Mouse (Mus musculus): ENCODE data around the gene Tubb2b. TPM values are rescaled to one million over a fixed set of nuclear protein-coding genes. Genes with fewer than 3 reads are reported as not detected.

Tubb2b gene
- 25.2 and 35.0 TPM in 2 replicates for polyA plus RNA-seq (2014; fragmentation: Nextera tagmentation; extraction: Ambion mirVana)

- Histone ChIP-seq H3K36me3 (ENCODE audit: control insufficient read depth, insufficient read depth, low read length) (no peaks in the 10 kb centered on the region), H3K4me2 (peak within 1 kb of the TSS; percentile 87), H3K9me3 (replicated peaks; ENCODE audit: control insufficient read depth, low read length) (no peaks in the 10 kb centered on the region), H3K4me1 (ENCODE audit: control insufficient read depth, insufficient read depth, low read length) (peaks cover 20% of the 10 kb centered on the region), H3K4me3 (ENCODE audit: low read depth, low read length) (peak within 1 kb of the TSS; percentile 73), H3K9ac (ENCODE audit: low read depth, low read length) (peak within 1 kb of the TSS; percentile 77), H3K27me3 (ENCODE audit: control insufficient read depth, insufficient read depth, low read length) (no peaks in the 10 kb centered on the region; the same call in 1 of the 2 replicates), H3K27ac (ENCODE audit: low read depth, low read length) (peak within 1 kb of the TSS; percentile 82)
- ATAC-seq (replicated peaks; ENCODE audit: insufficient number of reproducible peaks, low FRiP score, low TSS enrichment): peak; percentile 88
- 0% methylated on average over 25 of the region's 26 CpGs for WGBS (ENCODE audit: insufficient replicate concordance)
Measured at GRCm38 (mm10) chr13:34130226-34130731, at the start of gene Tubb2b. Gene Tubb2b (minus strand): TSS chr13:34130466.

- ATAC-seq (replicated peaks; ENCODE audit: insufficient number of reproducible peaks, low FRiP score, low TSS enrichment): no peak
- Histone ChIP-seq H3K4me1 (ENCODE audit: control insufficient read depth, insufficient read depth, low read length) (0 out of 2 replicates have a peak, but pooled peaks cover 4% of the 10 kb centered on the region), H3K36me3 (ENCODE audit: control insufficient read depth, insufficient read depth, low read length) (no peaks in the 10 kb centered on the region), H3K9ac (ENCODE audit: low read depth, low read length) (no peak overlapping the region), H3K9me3 (replicated peaks; ENCODE audit: control insufficient read depth, low read length) (no peaks in the 10 kb centered on the region), H3K27me3 (ENCODE audit: control insufficient read depth, insufficient read depth, low read length) (no peaks in the 10 kb centered on the region), H3K27ac (ENCODE audit: low read depth, low read length) (no peak overlapping the region), H3K4me3 (ENCODE audit: low read depth, low read length) (no peak overlapping the region), H3K4me2 (no peak overlapping the region)
- WGBS (ENCODE audit: insufficient replicate concordance): 86% methylated on average over 6 of the region's 6 CpGs
Measured at GRCm38 (mm10) chr13:34174025-34174424, 43.8 kb upstream of the Tubb2b start.

GRCm38 (mm10) chr13:34163304-34163975, 33.2 kb upstream of the Tubb2b start:
- peak overlapping the region; percentile 62 for H3K4me3 ChIP-seq (ENCODE audit: low read depth, low read length)
- H3K27me3 ChIP-seq (ENCODE audit: control insufficient read depth, insufficient read depth, low read length): no peaks in the 10 kb centered on the region
- H3K4me2 ChIP-seq: peak overlapping the region; percentile 66
- peaks cover 10% of the 10 kb centered on the region; the same call in 1 of the 2 replicates for H3K4me1 ChIP-seq (ENCODE audit: control insufficient read depth, insufficient read depth, low read length)
- H3K9me3 ChIP-seq (replicated peaks; ENCODE audit: control insufficient read depth, low read length): no peaks in the 10 kb centered on the region
- peaks cover 5% of the 10 kb centered on the region; the same call in 1 of the 2 replicates for H3K36me3 ChIP-seq (ENCODE audit: control insufficient read depth, insufficient read depth, low read length)
- H3K9ac ChIP-seq (ENCODE audit: low read depth, low read length): peak overlapping the region; percentile 76
- WGBS (ENCODE audit: insufficient replicate concordance): 41% methylated on average over 12 of the region's 12 CpGs
- H3K27ac ChIP-seq (ENCODE audit: low read depth, low read length): peak overlapping the region; percentile 82
- peak; percentile 58 for ATAC-seq (replicated peaks; ENCODE audit: insufficient number of reproducible peaks, low FRiP score, low TSS enrichment)

- peak within 1 kb of the TSS; percentile 82 for H3K27ac ChIP-seq (ENCODE audit: low read depth, low read length)
- H3K4me3 ChIP-seq (ENCODE audit: low read depth, low read length): peak within 1 kb of the TSS; percentile 62
- H3K27me3 ChIP-seq (ENCODE audit: control insufficient read depth, insufficient read depth, low read length): no peaks in the 10 kb centered on the region
- peak within 1 kb of the TSS; percentile 66 for H3K4me2 ChIP-seq
- H3K4me1 ChIP-seq (ENCODE audit: control insufficient read depth, insufficient read depth, low read length): peaks cover 10% of the 10 kb centered on the region; the same call in 1 of the 2 replicates
- ATAC-seq (replicated peaks; ENCODE audit: insufficient number of reproducible peaks, low FRiP score, low TSS enrichment): peak; percentile 95
- H3K9ac ChIP-seq (ENCODE audit: low read depth, low read length): peak within 1 kb of the TSS; percentile 76
- H3K9me3 ChIP-seq (replicated peaks; ENCODE audit: control insufficient read depth, low read length): no peaks in the 10 kb centered on the region
- 3% methylated on average over 44 of the region's 44 CpGs for WGBS (ENCODE audit: insufficient replicate concordance)
- peaks cover 5% of the 10 kb centered on the region; the same call in 1 of the 2 replicates for H3K36me3 ChIP-seq (ENCODE audit: control insufficient read depth, insufficient read depth, low read length)
Measured at GRCm38 (mm10) chr13:34162491-34163303, 32.4 kb upstream of the Tubb2b start, which contains the start of gene Psmg4. Gene Psmg4 (plus strand): TSS chr13:34162964.

- no peak overlapping the region for H3K27ac ChIP-seq (ENCODE audit: low read depth, low read length)
- no peak for ATAC-seq (replicated peaks; ENCODE audit: insufficient number of reproducible peaks, low FRiP score, low TSS enrichment)
- no peak overlapping the region for H3K4me3 ChIP-seq (ENCODE audit: low read depth, low read length)
- no peaks in the 10 kb centered on the region for H3K36me3 ChIP-seq (ENCODE audit: control insufficient read depth, insufficient read depth, low read length)
- H3K9ac ChIP-seq (ENCODE audit: low read depth, low read length): no peak overlapping the region
- H3K4me1 ChIP-seq (ENCODE audit: control insufficient read depth, insufficient read depth, low read length): peaks cover 10% of the 10 kb centered on the region
- 95% methylated on average over 1 of the region's 1 CpGs for WGBS (ENCODE audit: insufficient replicate concordance)
- H3K27me3 ChIP-seq (ENCODE audit: control insufficient read depth, insufficient read depth, low read length): no peaks in the 10 kb centered on the region
- no peak overlapping the region for H3K4me2 ChIP-seq
- no peaks in the 10 kb centered on the region for H3K9me3 ChIP-seq (replicated peaks; ENCODE audit: control insufficient read depth, low read length)
Measured at GRCm38 (mm10) chr13:34159926-34160325, 29.7 kb upstream of the Tubb2b start.

GRCm38 (mm10) chr13:34157596-34158157, 27.4 kb upstream of the Tubb2b start:
- Histone ChIP-seq H3K9me3 (replicated peaks; ENCODE audit: control insufficient read depth, low read length) (no peaks in the 10 kb centered on the region), H3K4me1 (ENCODE audit: control insufficient read depth, insufficient read depth, low read length) (peaks cover 9% of the 10 kb centered on the region), H3K4me3 (ENCODE audit: low read depth, low read length) (no peak overlapping the region), H3K27ac (ENCODE audit: low read depth, low read length) (no peak overlapping the region), H3K27me3 (ENCODE audit: control insufficient read depth, insufficient read depth, low read length) (no peaks in the 10 kb centered on the region), H3K4me2 (no peak overlapping the region), H3K9ac (ENCODE audit: low read depth, low read length) (no peak overlapping the region), H3K36me3 (ENCODE audit: control insufficient read depth, insufficient read depth, low read length) (no peaks in the 10 kb centered on the region)
- no peak for ATAC-seq (replicated peaks; ENCODE audit: insufficient number of reproducible peaks, low FRiP score, low TSS enrichment)
- WGBS (ENCODE audit: insufficient replicate concordance): 87% methylated on average over 3 of the region's 3 CpGs

- 77% methylated on average over 2 of the region's 2 CpGs for WGBS (ENCODE audit: insufficient replicate concordance)
- Histone ChIP-seq H3K27ac (ENCODE audit: low read depth, low read length) (no peak overlapping the region), H3K4me2 (no peak overlapping the region; the same call in 1 of the 2 replicates), H3K4me1 (ENCODE audit: control insufficient read depth, insufficient read depth, low read length) (peaks cover 2% of the 10 kb centered on the region), H3K27me3 (ENCODE audit: control insufficient read depth, insufficient read depth, low read length) (no peaks in the 10 kb centered on the region), H3K36me3 (ENCODE audit: control insufficient read depth, insufficient read depth, low read length) (no peaks in the 10 kb centered on the region), H3K9ac (ENCODE audit: low read depth, low read length) (no peak overlapping the region), H3K9me3 (replicated peaks; ENCODE audit: control insufficient read depth, low read length) (no peaks in the 10 kb centered on the region), H3K4me3 (ENCODE audit: low read depth, low read length) (no peak overlapping the region)
- no peak for ATAC-seq (replicated peaks; ENCODE audit: insufficient number of reproducible peaks, low FRiP score, low TSS enrichment)
Measured at GRCm38 (mm10) chr13:34156840-34157185, 26.5 kb upstream of the Tubb2b start.

GRCm38 (mm10) chr13:34156133-34156839, 26.0 kb upstream of the Tubb2b start:
- Histone ChIP-seq H3K36me3 (ENCODE audit: control insufficient read depth, insufficient read depth, low read length) (no peaks in the 10 kb centered on the region), H3K4me3 (ENCODE audit: low read depth, low read length) (no peak overlapping the region), H3K4me2 (no peak overlapping the region; the same call in 1 of the 2 replicates), H3K27me3 (ENCODE audit: control insufficient read depth, insufficient read depth, low read length) (no peaks in the 10 kb centered on the region), H3K27ac (ENCODE audit: low read depth, low read length) (no peak overlapping the region), H3K9me3 (replicated peaks; ENCODE audit: control insufficient read depth, low read length) (no peaks in the 10 kb centered on the region), H3K9ac (ENCODE audit: low read depth, low read length) (no peak overlapping the region), H3K4me1 (ENCODE audit: control insufficient read depth, insufficient read depth, low read length) (peaks cover 2% of the 10 kb centered on the region)
- 54% methylated on average over 8 of the region's 8 CpGs for WGBS (ENCODE audit: insufficient replicate concordance)
- ATAC-seq (replicated peaks; ENCODE audit: insufficient number of reproducible peaks, low FRiP score, low TSS enrichment): peak; percentile 58; the same call in 1 of the 2 replicates
